Mouse (Mus musculus): ENCODE data around the gene Tmem135.

Gene Tmem135

GRCm38 (mm10) chr7:89418127-89418653 is 14.2 kb upstream of the Tmem135 start:
- in situ Hi-C loops (cut with MboI, MseI): loop anchor here (25.0 kb wide), 1 partner anchor 1056 kb away; no protein-coding TSS in a partner anchor

- in situ Hi-C loops (cut with MboI, MseI): loop anchor here (25.0 kb wide), 1 partner anchor 1055 kb away; no protein-coding TSS in a partner anchor
Observed at GRCm38 (mm10) chr7:89417707-89418106, 13.7 kb upstream of the Tmem135 start.

GRCm38 (mm10) chr7:89416027-89416426 is 12.0 kb upstream of the Tmem135 start:
- in situ Hi-C loops (cut with MboI, MseI): loop anchor here (25.0 kb wide), 1 partner anchor 1054 kb away; no protein-coding TSS in a partner anchor

- in situ Hi-C loops (cut with MboI, MseI): loop anchor here (5.0 to 25.0 kb wide), 2 partner anchors 45 to 1050 kb away; no protein-coding TSS in a partner anchor
Observed at GRCm38 (mm10) chr7:89412094-89412493, 8.1 kb upstream of the Tmem135 start.

- in situ Hi-C loops (cut with MboI, MseI): loop anchor here (5.0 to 25.0 kb wide), 2 partner anchors 44 to 1049 kb away; no protein-coding TSS in a partner anchor
Observed at GRCm38 (mm10) chr7:89411346-89411745, 7.3 kb upstream of the Tmem135 start.

- in situ Hi-C loops (cut with MboI, MseI): loop anchor here (5.0 to 25.0 kb wide), 2 partner anchors 43 to 1048 kb away; no protein-coding TSS in a partner anchor
Observed at GRCm38 (mm10) chr7:89410294-89410693, 6.3 kb upstream of the Tmem135 start.

GRCm38 (mm10) chr7:89407006-89407940 is 3.3 kb upstream of the Tmem135 start:
- in situ Hi-C loops (cut with MboI, MseI): loop anchor here (5.0 to 25.0 kb wide), 2 partner anchors 245 to 1045 kb away; no protein-coding TSS in a partner anchor

- in situ Hi-C loops (cut with MboI, MseI): loop anchor here (5.0 to 25.0 kb wide), 2 partner anchors 244 to 1044 kb away; no protein-coding TSS in a partner anchor
Observed at GRCm38 (mm10) chr7:89406011-89406410, 2.0 kb upstream of the Tmem135 start.

- in situ Hi-C loops (cut with MboI, MseI): loop anchor here (5.0 to 25.0 kb wide), 2 partner anchors 243 to 1043 kb away; no protein-coding TSS in a partner anchor
Observed at GRCm38 (mm10) chr7:89404734-89405440, 865 bp upstream of the Tmem135 start.

- in situ Hi-C loops (cut with MboI, MseI): loop anchor here (25.0 kb wide), 1 partner anchor 1041 kb away; no protein-coding TSS in a partner anchor
Observed at GRCm38 (mm10) chr7:89403053-89403972, 709 bp downstream of the Tmem135 start.

- in situ Hi-C loops (cut with MboI, MseI): loop anchor here (25.0 kb wide), 1 partner anchor 1040 kb away; no protein-coding TSS in a partner anchor
Observed at GRCm38 (mm10) chr7:89401936-89402335, 2.1 kb downstream of the Tmem135 start.

- in situ Hi-C loops (cut with MboI, MseI): loop anchor here (25.0 kb wide), 1 partner anchor 1039 kb away; no protein-coding TSS in a partner anchor
Observed at GRCm38 (mm10) chr7:89401136-89401858, 2.7 kb downstream of the Tmem135 start.

GRCm38 (mm10) chr7:89400721-89401120 is 3.3 kb downstream of the Tmem135 start:
- in situ Hi-C loops (cut with MboI, MseI): loop anchor here (25.0 kb wide), 1 partner anchor 1038 kb away; no protein-coding TSS in a partner anchor

- in situ Hi-C loops (cut with MboI, MseI): no loop called here
Observed at GRCm38 (mm10) chr7:89397837-89398534, 6.0 kb downstream of the Tmem135 start.

GRCm38 (mm10) chr7:89396386-89396785 is 7.6 kb downstream of the Tmem135 start:
- in situ Hi-C loops (cut with MboI, MseI): no loop called here

GRCm38 (mm10) chr7:89395399-89395798 is 8.6 kb downstream of the Tmem135 start:
- in situ Hi-C loops (cut with MboI, MseI): no loop called here

- in situ Hi-C loops (cut with MboI, MseI): no loop called here
Observed at GRCm38 (mm10) chr7:89392825-89393224, 11.2 kb downstream of the Tmem135 start.

- in situ Hi-C loops (cut with MboI, MseI): no loop called here
Observed at GRCm38 (mm10) chr7:89392388-89392787, 11.6 kb downstream of the Tmem135 start.

GRCm38 (mm10) chr7:89391831-89392230 is 12.2 kb downstream of the Tmem135 start:
- in situ Hi-C loops (cut with MboI, MseI): no loop called here

All from regulatory T cell (primary cell).